Mouse (Mus musculus) kidney, embryonic 15.5 days (tissue): ENCODE data around the gene 2010111I01Rik. TPM values are rescaled to one million over a fixed set of nuclear protein-coding genes. Genes with fewer than 3 reads are reported as not detected.

ENCODE experiments used
- ATAC-seq: fragments of 200-750 bp; cut with Nextera tagmentation; replicated peaks from 2 replicates; pipeline ENCODE4 v1.8.0; 2017; ENCODE audit warnings: moderate TSS enrichment; ENCODE audit not compliant: low FRiP score
- H3K27ac ChIP-seq: fragments of 300-500 bp; sonication (generic); 2 replicates; pipeline ENCODE4 v1.5.1; 2015; ENCODE audit warnings: mild to moderate bottlenecking, inconsistent platforms
- H3K27me3 ChIP-seq: fragments of 300-500 bp; sonication (generic); 2 replicates; pipeline ENCODE4 v1.6.1; 2015; ENCODE audit warnings: inconsistent platforms
- H3K36me3 ChIP-seq: fragments of 300-500 bp; sonication (generic); 2 replicates; pipeline ENCODE4 v1.6.1; 2015; ENCODE audit warnings: inconsistent platforms
- H3K4me1 ChIP-seq: fragments of 300-500 bp; sonication (generic); 2 replicates; pipeline ENCODE4 v1.6.1; 2015; ENCODE audit warnings: inconsistent platforms
- H3K4me2 ChIP-seq: fragments of 300-500 bp; sonication (generic); 2 replicates; pipeline ENCODE4 v1.6.1; 2015; ENCODE audit warnings: moderate library complexity, mild to moderate bottlenecking, inconsistent platforms
- H3K4me3 ChIP-seq: fragments of 300-500 bp; sonication (generic); replicated peaks from 2 replicates; pipeline ENCODE4 v1.5.1; 2015; ENCODE audit warnings: mild to moderate bottlenecking, inconsistent platforms
- H3K9ac ChIP-seq: fragments of 300-500 bp; sonication (generic); 2 replicates; pipeline ENCODE4 v1.6.1; 2015; ENCODE audit warnings: mild to moderate bottlenecking, inconsistent platforms
- H3K9me3 ChIP-seq: fragments of 300-500 bp; sonication (generic); replicated peaks from 2 replicates; pipeline ENCODE4 v1.6.1; 2016; ENCODE audit warnings: inconsistent platforms
- WGBS: fragments of 180-500 bp; shearing (Covaris S2); methylation state at CpG from one replicate; pipeline ENCODE4 v1.1.7; 2015; ENCODE audit warnings: mixed read lengths; 5-methylcytosine and 5-hydroxymethylcytosine counted together
- polyA plus RNA-seq: library from polyadenylated mRNA; unstranded; fragments of >200 nt; fragmentation: Nextera tagmentation; extraction: Ambion mirVana; gene quantifications from 2 replicates; pipeline ENCODE4 v1.2.1, GENCODE M21; 2015

The 2010111I01Rik gene
- polyA plus RNA-seq, 1 experiment from 2014 or later: 128 TPM

- Histone ChIP-seq H3K4me2 (no peak overlapping the region), H3K27me3 (no peaks in the 10 kb centered on the region), H3K4me3 (no peak overlapping the region), H3K36me3 (peaks cover 17% of the 10 kb centered on the region), H3K9ac (no peak overlapping the region; the same call in 1 of the 2 replicates), H3K4me1 (peaks cover 95% of the 10 kb centered on the region), H3K27ac (peak overlapping the region; percentile 90), H3K9me3 (no peaks in the 10 kb centered on the region)
- no peak for ATAC-seq
- WGBS: 74% methylated on average over 7 of the region's 7 CpGs
Observed at GRCm38 (mm10) chr13:63253886-63254636, 289.4 kb downstream of the 2010111I01Rik start.

DNA sequence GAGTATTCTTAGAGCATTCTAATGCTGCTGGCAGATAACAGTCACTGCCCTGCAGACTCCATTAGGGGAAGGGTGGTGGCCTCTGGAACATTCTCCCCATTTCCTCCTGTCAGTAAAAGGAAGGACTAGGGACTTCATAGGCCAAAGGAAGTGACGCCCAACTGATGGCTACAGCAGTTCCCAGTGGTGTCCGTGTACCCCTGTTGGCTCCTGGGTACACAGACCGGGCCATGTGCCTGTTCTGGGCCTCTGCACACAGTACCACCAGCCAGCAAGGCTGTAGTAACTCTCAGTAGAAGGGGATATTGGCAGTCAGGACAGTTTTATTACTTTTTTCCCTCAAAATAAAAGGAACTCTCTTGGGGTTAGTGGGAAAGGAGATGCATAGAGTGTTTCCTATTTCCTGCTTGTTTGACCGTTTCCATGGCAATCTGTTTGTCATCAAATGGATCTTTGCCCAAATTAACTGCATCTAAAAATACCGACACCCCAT is 290.9 kb downstream of the 2010111I01Rik start:
- H3K9me3 ChIP-seq: no peaks in the 10 kb centered on the region
- H3K9ac ChIP-seq: no peak overlapping the region
- H3K27ac ChIP-seq: peak overlapping the region; percentile 90
- 54% methylated on average over 5 of the region's 5 CpGs for WGBS
- no peak overlapping the region for H3K4me3 ChIP-seq
- H3K4me1 ChIP-seq: peaks cover 91% of the 10 kb centered on the region
- H3K36me3 ChIP-seq: peaks cover 17% of the 10 kb centered on the region
- H3K27me3 ChIP-seq: no peaks in the 10 kb centered on the region
- H3K4me2 ChIP-seq: no peak overlapping the region
- no peak; the same call in 1 of the 2 replicates for ATAC-seq

- Histone ChIP-seq H3K27ac (peak overlapping the region; percentile 90), H3K9ac (peak overlapping the region; percentile 7; the same call in 1 of the 2 replicates), H3K36me3 (peaks cover 17% of the 10 kb centered on the region), H3K4me1 (peaks cover 91% of the 10 kb centered on the region), H3K27me3 (no peaks in the 10 kb centered on the region), H3K9me3 (no peaks in the 10 kb centered on the region), H3K4me2 (no peak overlapping the region), H3K4me3 (no peak overlapping the region)
- ATAC-seq: peak; percentile 37; the same call in 1 of the 2 replicates
- WGBS: 36% methylated on average over 6 of the region's 6 CpGs
Observed at GRCm38 (mm10) chr13:63256146-63256545, 291.5 kb downstream of the 2010111I01Rik start.

DNA sequence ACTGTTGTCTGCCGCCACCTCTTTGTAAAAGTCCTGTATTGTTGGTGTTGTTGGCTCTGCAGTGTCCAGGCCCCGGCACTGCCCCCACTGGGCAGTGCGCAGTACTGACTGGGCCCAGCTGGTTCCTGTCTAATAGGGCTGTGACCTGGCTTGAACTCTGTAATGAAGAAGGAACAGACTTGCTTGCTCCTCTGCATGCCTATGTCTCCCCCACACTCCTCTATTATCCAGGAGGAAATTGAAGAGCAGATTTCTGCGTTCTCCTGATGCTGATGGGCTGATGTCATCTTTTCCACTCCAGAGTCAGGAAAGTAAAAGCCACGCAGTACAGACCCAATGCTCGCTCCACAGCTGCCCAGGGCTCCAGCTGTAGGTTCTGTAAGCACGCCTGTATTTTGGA is 292.1 kb downstream of the 2010111I01Rik start:
- Histone ChIP-seq H3K9ac (no peak overlapping the region), H3K36me3 (peaks cover 19% of the 10 kb centered on the region), H3K27ac (peak overlapping the region; percentile 79), H3K4me1 (peaks cover 91% of the 10 kb centered on the region), H3K4me2 (no peak overlapping the region), H3K4me3 (no peak overlapping the region), H3K27me3 (no peaks in the 10 kb centered on the region), H3K9me3 (no peaks in the 10 kb centered on the region)
- 24% methylated on average over 7 of the region's 7 CpGs for WGBS
- peak; percentile 85 for ATAC-seq

- 76% methylated on average over 6 of the region's 6 CpGs for WGBS
- Histone ChIP-seq H3K4me1 (peaks cover 86% of the 10 kb centered on the region), H3K4me3 (no peak overlapping the region), H3K27me3 (no peaks in the 10 kb centered on the region), H3K27ac (peak overlapping the region; percentile 79), H3K36me3 (peaks cover 32% of the 10 kb centered on the region), H3K9ac (no peak overlapping the region), H3K4me2 (no peak overlapping the region), H3K9me3 (no peaks in the 10 kb centered on the region)
- no peak for ATAC-seq
Observed at GRCm38 (mm10) chr13:63258167-63258582, 293.5 kb downstream of the 2010111I01Rik start.

DNA sequence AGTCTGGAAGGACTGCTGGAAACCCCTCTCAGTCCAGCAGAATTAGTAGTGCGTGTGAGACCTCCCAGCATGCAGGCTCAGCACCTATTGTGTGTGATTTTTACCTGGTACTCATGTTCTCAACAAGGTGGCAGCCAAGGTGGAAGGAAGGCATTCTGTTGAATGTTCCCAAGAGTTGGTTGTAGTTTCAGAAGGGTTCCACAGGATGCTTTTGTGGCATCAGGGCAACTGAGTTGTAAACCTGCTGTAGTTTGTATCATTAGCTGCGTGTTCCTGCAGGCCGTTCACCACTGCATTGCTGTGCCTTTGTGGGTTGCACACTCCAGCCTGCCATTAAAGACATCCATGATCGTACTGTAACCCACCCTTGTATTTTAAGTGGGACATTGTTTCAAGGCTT is 294.0 kb downstream of the 2010111I01Rik start:
- H3K9ac ChIP-seq: no peak overlapping the region
- 77% methylated on average over 4 of the region's 4 CpGs for WGBS
- H3K4me1 ChIP-seq: peaks cover 82% of the 10 kb centered on the region
- peaks cover 37% of the 10 kb centered on the region for H3K36me3 ChIP-seq
- no peak overlapping the region for H3K4me3 ChIP-seq
- H3K9me3 ChIP-seq: no peaks in the 10 kb centered on the region
- no peak for ATAC-seq
- H3K27ac ChIP-seq: peak overlapping the region; percentile 79
- no peak overlapping the region for H3K4me2 ChIP-seq
- no peaks in the 10 kb centered on the region for H3K27me3 ChIP-seq

DNA sequence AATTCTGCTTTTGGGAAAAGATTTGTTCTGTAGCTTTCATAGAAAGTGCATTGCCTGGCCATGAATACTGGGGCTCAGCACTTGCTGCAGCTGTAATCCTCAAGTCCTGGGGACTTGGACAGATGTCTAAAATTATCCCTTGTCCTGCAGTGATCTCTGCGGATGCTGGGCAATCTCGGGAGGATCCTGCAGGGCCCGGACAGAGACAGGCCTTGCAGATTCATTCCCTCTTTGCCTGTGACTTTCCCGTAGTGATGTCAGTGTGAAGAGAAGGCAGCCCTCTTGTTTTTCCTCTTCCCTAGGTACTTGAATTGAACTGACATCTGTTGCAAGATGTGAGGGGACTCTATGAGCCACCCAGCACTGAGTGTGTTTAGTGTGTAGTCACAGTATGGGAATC is 295.4 kb downstream of the 2010111I01Rik start:
- Histone ChIP-seq H3K9me3 (no peaks in the 10 kb centered on the region), H3K9ac (no peak overlapping the region), H3K36me3 (peaks cover 30% of the 10 kb centered on the region), H3K4me3 (no peak overlapping the region), H3K4me2 (no peak overlapping the region), H3K27ac (peak overlapping the region; percentile 77), H3K27me3 (no peaks in the 10 kb centered on the region), H3K4me1 (peaks cover 73% of the 10 kb centered on the region)
- ATAC-seq: no peak
- 30% methylated on average over 4 of the region's 4 CpGs for WGBS

GRCm38 (mm10) chr13:63260753-63261631 is 296.3 kb downstream of the 2010111I01Rik start:
- ATAC-seq: no peak; the same call in 1 of the 2 replicates
- H3K27ac ChIP-seq: peak overlapping the region; percentile 77
- no peaks in the 10 kb centered on the region for H3K27me3 ChIP-seq
- H3K9ac ChIP-seq: no peak overlapping the region
- H3K36me3 ChIP-seq: peaks cover 30% of the 10 kb centered on the region
- H3K4me2 ChIP-seq: no peak overlapping the region
- 51% methylated on average over 18 of the region's 18 CpGs for WGBS
- no peaks in the 10 kb centered on the region for H3K9me3 ChIP-seq
- H3K4me3 ChIP-seq: no peak overlapping the region
- H3K4me1 ChIP-seq: peaks cover 70% of the 10 kb centered on the region

DNA sequence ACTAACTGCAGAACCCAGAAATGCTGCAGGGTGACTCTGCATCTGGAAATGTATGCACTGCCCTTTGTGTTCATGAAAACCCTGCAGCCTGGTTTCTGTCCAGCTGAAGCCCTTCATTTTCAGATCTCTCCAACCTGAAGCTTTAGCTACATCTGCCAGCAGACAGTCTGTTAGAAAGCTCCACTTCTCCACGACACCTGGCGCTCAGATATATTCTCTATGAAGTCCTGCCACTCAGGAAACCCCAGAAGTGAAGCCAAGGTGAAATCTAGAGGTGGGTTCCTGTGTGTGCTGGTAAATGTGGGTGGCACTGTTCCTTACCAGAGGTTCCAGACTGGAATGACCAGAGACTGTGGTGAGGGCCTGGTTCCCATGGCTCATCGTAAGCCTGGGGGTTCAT is 297.0 kb downstream of the 2010111I01Rik start:
- H3K4me2 ChIP-seq: no peak overlapping the region
- H3K27ac ChIP-seq: peak overlapping the region; percentile 77; the same call in 1 of the 2 replicates
- H3K9ac ChIP-seq: no peak overlapping the region
- no peak overlapping the region for H3K4me3 ChIP-seq
- 96% methylated on average over 3 of the region's 3 CpGs for WGBS
- H3K36me3 ChIP-seq: peaks cover 30% of the 10 kb centered on the region
- H3K27me3 ChIP-seq: no peaks in the 10 kb centered on the region
- no peak for ATAC-seq
- H3K9me3 ChIP-seq: no peaks in the 10 kb centered on the region
- H3K4me1 ChIP-seq: peaks cover 72% of the 10 kb centered on the region

GRCm38 (mm10) chr13:63262168-63262957 is 297.7 kb downstream of the 2010111I01Rik start:
- Histone ChIP-seq H3K4me1 (peaks cover 73% of the 10 kb centered on the region), H3K4me2 (no peak overlapping the region), H3K27me3 (no peaks in the 10 kb centered on the region), H3K9me3 (no peaks in the 10 kb centered on the region), H3K27ac (0 out of 2 replicates have a peak overlapping the region, but pooled peaks have one; percentile 77), H3K4me3 (no peak overlapping the region), H3K36me3 (peaks cover 26% of the 10 kb centered on the region), H3K9ac (no peak overlapping the region)
- ATAC-seq: no peak
- 80% methylated on average over 1 of the region's 1 CpGs for WGBS

DNA sequence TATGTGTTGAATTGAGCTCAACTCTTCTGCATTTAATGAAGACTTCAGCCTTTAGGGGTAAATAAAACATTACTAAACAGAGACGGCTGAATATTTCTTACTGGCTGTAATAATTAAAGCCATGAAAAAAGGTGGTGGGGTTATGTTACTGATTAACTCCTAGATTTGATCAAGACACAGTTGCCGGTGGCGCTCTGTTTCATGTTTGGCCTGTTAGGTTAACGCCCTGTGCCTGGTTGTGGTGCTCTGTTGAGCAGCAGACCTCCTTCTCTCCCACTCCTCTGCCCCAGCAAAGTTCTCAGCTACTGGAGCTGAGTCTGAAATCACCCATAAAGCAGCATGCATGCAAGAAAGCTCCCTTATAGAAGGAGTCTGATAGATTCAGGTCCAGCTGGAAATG is 303.7 kb downstream of the 2010111I01Rik start:
- 49% methylated on average over 4 of the region's 4 CpGs for WGBS
- Histone ChIP-seq H3K9ac (no peak overlapping the region), H3K27ac (peak overlapping the region; percentile 85), H3K27me3 (no peaks in the 10 kb centered on the region), H3K4me1 (peaks cover 75% of the 10 kb centered on the region), H3K36me3 (peaks cover 6% of the 10 kb centered on the region), H3K9me3 (no peaks in the 10 kb centered on the region), H3K4me3 (no peak overlapping the region), H3K4me2 (0 out of 2 replicates have a peak overlapping the region, but pooled peaks have one; percentile 3)
- peak; percentile 60 for ATAC-seq
